Mouse (Mus musculus) G1E (cell line): Measurements from ENCODE around the gene Ankrd13a. TPM values are rescaled to one million over a fixed set of nuclear protein-coding genes. Genes with fewer than 3 reads are reported as not detected.

ENCODE experiments used
- ATAC-seq: 2 replicates; pipeline ENCODE4 v1.8.0; 2016; ENCODE audit warnings: mild to moderate bottlenecking; ENCODE audit not compliant: insufficient number of reproducible peaks, poor library complexity, low FRiP score, severe bottlenecking; ENCODE audit errors: extremely low read depth
- DNase-seq: peaks from one replicate; pipeline ENCODE4 v3.0.0; 2012; ENCODE audit warnings: low spot score
- H3K27me3 ChIP-seq: 2 replicates; pipeline ENCODE4 v1.6.1; 2012; ENCODE audit warnings: mild to moderate bottlenecking, low read length, inconsistent platforms; ENCODE audit not compliant: insufficient read depth
- H3K36me3 ChIP-seq: replicated peaks from 2 replicates; pipeline ENCODE3; 2012; ENCODE audit warnings: mild to moderate bottlenecking, inconsistent platforms
- H3K4me1 ChIP-seq: 2 replicates; pipeline ENCODE4 v1.6.1; 2012; ENCODE audit warnings: low read depth, low read length, inconsistent platforms, mixed read lengths; ENCODE audit not compliant: insufficient read depth
- H3K4me3 ChIP-seq: 2 replicates; pipeline ENCODE4 v1.5.1; 2012; ENCODE audit warnings: low read depth, mild to moderate bottlenecking, inconsistent platforms, low read length, moderate library complexity, mixed read lengths
- H3K9me3 ChIP-seq: replicated peaks from 2 replicates; pipeline ENCODE4 v1.6.1; 2012; ENCODE audit warnings: inconsistent platforms
- CTCF ChIP-seq: IDR thresholded peaks from 2 replicates; pipeline ENCODE4 v1.5.1; 2012; ENCODE audit warnings: low read depth, low read length, inconsistent platforms, mixed read lengths
- GATA1 ChIP-seq: IDR thresholded peaks from 2 replicates; pipeline ENCODE4 v1.6.1; 2012; ENCODE audit warnings: borderline replicate concordance, low read length, inconsistent platforms, mixed read lengths
- GATA2 ChIP-seq: IDR thresholded peaks from 2 replicates; pipeline ENCODE4 v1.6.1; 2012; ENCODE audit warnings: low read depth, low read length, inconsistent platforms, borderline replicate concordance
- POLR2AphosphoS5 ChIP-seq: IDR thresholded peaks from 2 replicates; pipeline ENCODE4 v1.6.1; 2012; ENCODE audit warnings: low read depth, low read length, inconsistent platforms; ENCODE audit not compliant: insufficient replicate concordance
- TAL1 ChIP-seq: conservative IDR thresholded peaks from 2 replicates; pipeline ENCODE4 v1.6.1; 2012; ENCODE audit warnings: low read depth, low read length, inconsistent platforms, mixed read lengths
- polyA plus RNA-seq: library from polyadenylated mRNA; stranded (reverse); fragments of >175 nt; gene quantifications from 2 replicates; pipeline ENCODE4 v1.2.3, GENCODE M21; 2012
- total RNA-seq, 2 experiments: library from RNA; stranded (forward) in 1 of 2; stranded (reverse) in 1 of 2; fragments of 200-1000 nt in 1 of 2; fragments of >200 nt in 1 of 2; fragmentation: Nextera tagmentation in 1 of 2; gene quantifications; 2 replicates each; pipeline ENCODE4 v1.2.3; 2014 to 2017

Ankrd13a gene
- total and polyA plus RNA-seq, 3 experiments: 576 to 869 (median 779) TPM

GRCm38 (mm10) chr5:114813525-114814181 is 39.2 kb downstream of the Ankrd13a start:
- Histone ChIP-seq H3K4me3 (peak overlapping the region; percentile 38; the same call in 1 of the 2 replicates), H3K36me3 (peaks cover 5% of the 10 kb centered on the region), H3K9me3 (peaks cover 12% of the 10 kb centered on the region), H3K4me1 (peaks cover 59% of the 10 kb centered on the region), H3K27me3 (no peaks in the 10 kb centered on the region)
- ATAC-seq (no peak), DNase-seq (no peak)
- TF ChIP-seq POLR2AphosphoS5 (no peak), GATA2 (no peak), TAL1 (no peak), CTCF (no peak), GATA1 (no peak)

- ATAC-seq: no peak
Observed at GRCm38 (mm10) chr5:114816599-114816998, 42.1 kb downstream of the Ankrd13a start.

GRCm38 (mm10) chr5:114818124-114818523 is 43.6 kb downstream of the Ankrd13a start:
- no peak for ATAC-seq
- Histone ChIP-seq H3K4me3 (no peak overlapping the region; the same call in 1 of the 2 replicates), H3K27me3 (no peaks in the 10 kb centered on the region), H3K4me1 (peaks cover 19% of the 10 kb centered on the region), H3K36me3 (peaks cover 1% of the 10 kb centered on the region), H3K9me3 (peaks cover 37% of the 10 kb centered on the region)
- TF ChIP-seq POLR2AphosphoS5: no peak
- TF ChIP-seq CTCF: no peak
- no peak for TF ChIP-seq GATA1
- no peak for TF ChIP-seq GATA2
- no peak for DNase-seq

More at GRCm38 (mm10) chr5:114816599-114816998, 42.1 kb downstream of the Ankrd13a start:
- H3K4me3 ChIP-seq: no peak overlapping the region
- peaks cover 23% of the 10 kb centered on the region for H3K9me3 ChIP-seq
- TF ChIP-seq CTCF: no peak
- TF ChIP-seq GATA1: no peak
- TF ChIP-seq POLR2AphosphoS5: no peak
- no peak for TF ChIP-seq TAL1
- TF ChIP-seq GATA2: no peak
- no peaks in the 10 kb centered on the region for H3K27me3 ChIP-seq
- H3K36me3 ChIP-seq: no peaks in the 10 kb centered on the region
- H3K4me1 ChIP-seq: peaks cover 32% of the 10 kb centered on the region
- DNase-seq: no peak

- TF ChIP-seq TAL1 (no peak), GATA1 (no peak), POLR2AphosphoS5 (no peak), GATA2 (no peak), CTCF (no peak)
- no peak within 1 kb of the TSS; the same call in 1 of the 2 replicates for H3K4me3 ChIP-seq
- no peaks in the 10 kb centered on the region for H3K27me3 ChIP-seq
- DNase-seq: no peak
- peaks cover 28% of the 10 kb centered on the region for H3K9me3 ChIP-seq
- peaks cover 31% of the 10 kb centered on the region for H3K4me1 ChIP-seq
- no peak for ATAC-seq
- H3K36me3 ChIP-seq: peaks cover 12% of the 10 kb centered on the region
Observed at GRCm38 (mm10) chr5:114822796-114823688, 48.6 kb downstream of the Ankrd13a start, which contains the start of gene 1500011B03Rik. Gene 1500011B03Rik, minus strand, starts transcription at chr5:114823468.

- DNase-seq (no peak), ATAC-seq (no peak)
- Histone ChIP-seq H3K27me3 (no peaks in the 10 kb centered on the region), H3K36me3 (peaks cover 12% of the 10 kb centered on the region), H3K4me3 (no peak overlapping the region), H3K4me1 (peaks cover 24% of the 10 kb centered on the region), H3K9me3 (peaks cover 31% of the 10 kb centered on the region)
- no peak for TF ChIP-seq TAL1
- peak; percentile 47; the same call in 1 of the 2 replicates for TF ChIP-seq CTCF
Observed at GRCm38 (mm10) chr5:114824197-114824596, 49.7 kb downstream of the Ankrd13a start.

- peak; percentile 97 for DNase-seq
- ATAC-seq: peak; percentile 95
- Histone ChIP-seq H3K4me3 (peak overlapping the region; percentile 71), H3K27me3 (0 out of 2 replicates have a peak, but pooled peaks cover 3% of the 10 kb centered on the region), H3K36me3 (peaks cover 12% of the 10 kb centered on the region), H3K4me1 (peaks cover 29% of the 10 kb centered on the region), H3K9me3 (peaks cover 23% of the 10 kb centered on the region)
- no peak for TF ChIP-seq GATA2
- TF ChIP-seq POLR2AphosphoS5: no peak
- TF ChIP-seq CTCF: no peak
- no peak for TF ChIP-seq TAL1
- no peak for TF ChIP-seq GATA1
Observed at GRCm38 (mm10) chr5:114825978-114826691, 51.7 kb downstream of the Ankrd13a start.
